Mouse (Mus musculus) embryonic facial prominence, embryonic 12.5 days (tissue): ENCODE measurements around the gene Arhgef18. TPM values are rescaled to one million over a fixed set of nuclear protein-coding genes. Genes with fewer than 3 reads are reported as not detected.
A peak's percentile ranks its signal among the peaks of the same experiment; 100 is the strongest.

Source experiments
- ATAC-seq: fragments of 200-750 bp; cut with Nextera tagmentation; 2 replicates; pipeline ENCODE4 v1.8.0; 2017; ENCODE audit not compliant: insufficient number of reproducible peaks, insufficient read depth, low FRiP score, low TSS enrichment
- H3K27ac ChIP-seq: fragments of 300-500 bp; sonication (generic); 2 replicates; pipeline ENCODE4 v1.5.1; 2016; ENCODE audit warnings: mild to moderate bottlenecking
- H3K27me3 ChIP-seq: fragments of 300-500 bp; sonication (generic); 2 replicates; pipeline ENCODE4 v1.6.1; 2016; ENCODE audit warnings: mild to moderate bottlenecking, moderate library complexity
- H3K36me3 ChIP-seq: fragments of 300-500 bp; sonication (generic); 2 replicates; pipeline ENCODE4 v1.6.1; 2016; ENCODE audit warnings: mild to moderate bottlenecking
- H3K4me1 ChIP-seq: fragments of 300-500 bp; sonication (generic); 2 replicates; pipeline ENCODE4 v1.6.1; 2016
- H3K4me2 ChIP-seq: fragments of 300-500 bp; sonication (generic); replicated peaks from 2 replicates; pipeline ENCODE4 v1.6.1; 2016; ENCODE audit warnings: mild to moderate bottlenecking, moderate library complexity
- H3K4me3 ChIP-seq: fragments of 300-500 bp; sonication (generic); 2 replicates; pipeline ENCODE4 v1.5.1; 2016; ENCODE audit warnings: mild to moderate bottlenecking
- H3K9ac ChIP-seq: fragments of 300-500 bp; sonication (generic); 2 replicates; pipeline ENCODE4 v1.6.1; 2016; ENCODE audit warnings: mild to moderate bottlenecking, moderate library complexity
- H3K9me3 ChIP-seq: fragments of 300-500 bp; sonication (generic); 2 replicates; pipeline ENCODE4 v1.6.1; 2016; ENCODE audit warnings: mild to moderate bottlenecking, moderate library complexity
- WGBS: fragments of 180-500 bp; shearing (Covaris S2); methylation state at CpG from one replicate; pipeline ENCODE4 v1.1.7; 2016; 5-methylcytosine and 5-hydroxymethylcytosine counted together
- polyA plus RNA-seq: library from polyadenylated mRNA; unstranded; fragments of >200 nt; fragmentation: Nextera tagmentation; extraction: Ambion mirVana; gene quantifications from 2 replicates; pipeline ENCODE4 v1.2.1, GENCODE M21; 2016

Gene Arhgef18
- polyA plus RNA-seq, 1 experiment from 2014 or later, result 13.0 TPM

GRCm38 (mm10) chr8:3367086-3367485 is 25.7 kb upstream of the Arhgef18 start:
- Histone ChIP-seq H3K36me3 (no peaks in the 10 kb centered on the region), H3K4me1 (no peaks in the 10 kb centered on the region), H3K9me3 (peaks cover 4% of the 10 kb centered on the region; the same call in 1 of the 2 replicates), H3K9ac (no peak overlapping the region), H3K4me3 (no peak overlapping the region), H3K27me3 (no peaks in the 10 kb centered on the region), H3K27ac (no peak overlapping the region), H3K4me2 (no peak overlapping the region)
- ATAC-seq, result no peak
- WGBS, result 83% methylated on average over 5 of the region's 5 CpGs

GRCm38 (mm10) chr8:3368091-3368490 is 24.7 kb upstream of the Arhgef18 start:
- ATAC-seq, result no peak
- 84% methylated on average over 1 of the region's 1 CpGs for WGBS

GRCm38 (mm10) chr8:3375748-3376147 is 17.1 kb upstream of the Arhgef18 start:
- no peaks in the 10 kb centered on the region for H3K27me3 ChIP-seq
- no peaks in the 10 kb centered on the region; the same call in 1 of the 2 replicates for H3K9me3 ChIP-seq
- no peak overlapping the region for H3K4me3 ChIP-seq
- H3K9ac ChIP-seq, result no peak overlapping the region
- H3K36me3 ChIP-seq, result no peaks in the 10 kb centered on the region
- H3K4me2 ChIP-seq, result no peak overlapping the region
- no peak for ATAC-seq
- H3K4me1 ChIP-seq, result no peaks in the 10 kb centered on the region
- H3K27ac ChIP-seq, result no peak overlapping the region

More at GRCm38 (mm10) chr8:3368091-3368490, 24.7 kb upstream of the Arhgef18 start:
- Histone ChIP-seq H3K9me3 (peaks cover 4% of the 10 kb centered on the region; the same call in 1 of the 2 replicates), H3K9ac (no peak overlapping the region), H3K27ac (no peak overlapping the region), H3K4me3 (no peak overlapping the region), H3K36me3 (no peaks in the 10 kb centered on the region), H3K4me1 (no peaks in the 10 kb centered on the region), H3K27me3 (no peaks in the 10 kb centered on the region), H3K4me2 (no peak overlapping the region)

GRCm38 (mm10) chr8:3376641-3377274 is 16.0 kb upstream of the Arhgef18 start:
- Histone ChIP-seq H3K9me3 (no peaks in the 10 kb centered on the region; the same call in 1 of the 2 replicates), H3K27me3 (no peaks in the 10 kb centered on the region), H3K36me3 (no peaks in the 10 kb centered on the region), H3K27ac (no peak overlapping the region), H3K9ac (no peak overlapping the region), H3K4me2 (no peak overlapping the region), H3K4me3 (no peak overlapping the region), H3K4me1 (no peaks in the 10 kb centered on the region)
- ATAC-seq, result no peak
- WGBS, result 66% methylated on average over 11 of the region's 11 CpGs

- 32% methylated on average over 6 of the region's 6 CpGs for WGBS
- no peak for ATAC-seq
- Histone ChIP-seq H3K27ac (no peak overlapping the region), H3K27me3 (no peaks in the 10 kb centered on the region), H3K9me3 (no peaks in the 10 kb centered on the region), H3K4me2 (no peak overlapping the region), H3K4me1 (0 out of 2 replicates have a peak, but pooled peaks cover under 1% of the 10 kb centered on the region), H3K4me3 (no peak overlapping the region), H3K36me3 (no peaks in the 10 kb centered on the region), H3K9ac (no peak overlapping the region)
Observed at GRCm38 (mm10) chr8:3387286-3387685, 5.5 kb upstream of the Arhgef18 start.

GRCm38 (mm10) chr8:3388591-3389338 is 4.0 kb upstream of the Arhgef18 start:
- no peaks in the 10 kb centered on the region for H3K36me3 ChIP-seq
- H3K4me3 ChIP-seq, result no peak overlapping the region
- ATAC-seq, result no peak
- peaks cover 8% of the 10 kb centered on the region for H3K4me1 ChIP-seq
- no peak overlapping the region for H3K4me2 ChIP-seq
- H3K9ac ChIP-seq, result no peak overlapping the region
- no peaks in the 10 kb centered on the region for H3K27me3 ChIP-seq
- 73% methylated on average over 9 of the region's 9 CpGs for WGBS
- no peaks in the 10 kb centered on the region for H3K9me3 ChIP-seq
- no peak overlapping the region for H3K27ac ChIP-seq

- no peak for ATAC-seq
- Histone ChIP-seq H3K4me3 (no peak overlapping the region), H3K9me3 (no peaks in the 10 kb centered on the region), H3K9ac (no peak overlapping the region), H3K27ac (no peak overlapping the region), H3K4me2 (no peak overlapping the region), H3K27me3 (no peaks in the 10 kb centered on the region), H3K4me1 (peaks cover 15% of the 10 kb centered on the region), H3K36me3 (no peaks in the 10 kb centered on the region)
- WGBS, result 93% methylated on average over 1 of the region's 1 CpGs
Observed at GRCm38 (mm10) chr8:3389506-3389905, 3.3 kb upstream of the Arhgef18 start.

- Histone ChIP-seq H3K9me3 (no peaks in the 10 kb centered on the region), H3K27me3 (no peaks in the 10 kb centered on the region), H3K4me3 (peak overlapping the region; percentile 78), H3K4me2 (peak overlapping the region; percentile 87), H3K4me1 (peaks cover 25% of the 10 kb centered on the region), H3K36me3 (no peaks in the 10 kb centered on the region; the same call in 1 of the 2 replicates), H3K9ac (peak overlapping the region; percentile 72), H3K27ac (no peak overlapping the region)
- no peak for ATAC-seq
- WGBS, result 60% methylated on average over 4 of the region's 4 CpGs
Observed at GRCm38 (mm10) chr8:3392293-3392692, 513 bp upstream of the Arhgef18 start.

GRCm38 (mm10) chr8:3394600-3394999 is 1.8 kb downstream of the Arhgef18 start:
- Histone ChIP-seq H3K4me3 (no peak overlapping the region), H3K9ac (no peak overlapping the region), H3K27ac (no peak overlapping the region), H3K9me3 (no peaks in the 10 kb centered on the region), H3K27me3 (no peaks in the 10 kb centered on the region), H3K4me2 (peak overlapping the region; percentile 87; the same call in 1 of the 2 replicates), H3K36me3 (no peaks in the 10 kb centered on the region; the same call in 1 of the 2 replicates), H3K4me1 (peaks cover 25% of the 10 kb centered on the region)
- WGBS, result 14% methylated on average over 6 of the region's 6 CpGs
- ATAC-seq, result no peak

- H3K4me1 ChIP-seq, result peaks cover 25% of the 10 kb centered on the region
- no peak overlapping the region for H3K4me3 ChIP-seq
- no peak overlapping the region for H3K27ac ChIP-seq
- ATAC-seq, result no peak
- WGBS, result 17% methylated on average over 4 of the region's 4 CpGs
- peak overlapping the region; percentile 87; the same call in 1 of the 2 replicates for H3K4me2 ChIP-seq
- H3K9me3 ChIP-seq, result no peaks in the 10 kb centered on the region
- no peaks in the 10 kb centered on the region; the same call in 1 of the 2 replicates for H3K36me3 ChIP-seq
- H3K27me3 ChIP-seq, result no peaks in the 10 kb centered on the region
- H3K9ac ChIP-seq, result 0 out of 2 replicates have a peak overlapping the region, but pooled peaks have one; percentile 4
Observed at GRCm38 (mm10) chr8:3395246-3395645, 2.4 kb downstream of the Arhgef18 start.

- Histone ChIP-seq H3K27me3 (no peaks in the 10 kb centered on the region), H3K4me2 (no peak overlapping the region), H3K4me1 (peaks cover 21% of the 10 kb centered on the region), H3K9ac (no peak overlapping the region), H3K4me3 (no peak overlapping the region), H3K36me3 (peaks cover 3% of the 10 kb centered on the region; the same call in 1 of the 2 replicates), H3K27ac (no peak overlapping the region), H3K9me3 (no peaks in the 10 kb centered on the region)
- ATAC-seq, result no peak
- 91% methylated on average over 3 of the region's 3 CpGs for WGBS
Observed at GRCm38 (mm10) chr8:3397597-3397996, 4.8 kb downstream of the Arhgef18 start.

- 23% methylated on average over 2 of the region's 2 CpGs for WGBS
- Histone ChIP-seq H3K4me1 (no peaks in the 10 kb centered on the region), H3K27me3 (no peaks in the 10 kb centered on the region), H3K9me3 (no peaks in the 10 kb centered on the region), H3K9ac (no peak overlapping the region), H3K27ac (no peak overlapping the region), H3K4me3 (no peak overlapping the region), H3K36me3 (peaks cover 3% of the 10 kb centered on the region; the same call in 1 of the 2 replicates), H3K4me2 (no peak overlapping the region)
- ATAC-seq, result no peak
Observed at GRCm38 (mm10) chr8:3400509-3400908, 7.7 kb downstream of the Arhgef18 start.
